Mouse (Mus musculus) lung, embryonic 14.5 days (tissue): ENCODE measurements around the gene Mid1ip1. TPM values are rescaled to one million over a fixed set of nuclear protein-coding genes. Genes with fewer than 3 reads are reported as not detected.
A peak's percentile ranks its signal among the peaks of the same experiment; 100 is the strongest.

Source experiments
- ATAC-seq: fragments of 200-750 bp; cut with Nextera tagmentation; 2 replicates; pipeline ENCODE4 v1.8.0; 2017; ENCODE audit warnings: mild to moderate bottlenecking, moderate TSS enrichment, moderate library complexity; ENCODE audit not compliant: insufficient read depth
- DNase-seq: peaks from one replicate; pipeline ENCODE4 v3.0.0-alpha.2; 2015
- H3K27ac ChIP-seq: fragments of 300-500 bp; sonication (generic); 2 replicates; pipeline ENCODE4 v1.5.1; 2014; ENCODE audit warnings: low read depth, mild to moderate bottlenecking, moderate library complexity
- H3K27me3 ChIP-seq: fragments of 300-500 bp; sonication (generic); 2 replicates; pipeline ENCODE4 v1.6.1; 2014; ENCODE audit warnings: low read length, control low read depth; ENCODE audit not compliant: insufficient read depth
- H3K36me3 ChIP-seq: fragments of 300-500 bp; sonication (generic); 2 replicates; pipeline ENCODE4 v1.6.1; 2014; ENCODE audit warnings: control low read depth; ENCODE audit not compliant: insufficient read depth
- H3K4me1 ChIP-seq: fragments of 300-500 bp; sonication (generic); 2 replicates; pipeline ENCODE4 v1.6.1; 2014; ENCODE audit warnings: antibody characterized with exemption, control low read depth; ENCODE audit not compliant: insufficient read depth
- H3K4me2 ChIP-seq: fragments of 300-500 bp; sonication (generic); 2 replicates; pipeline ENCODE4 v1.6.1; 2014; ENCODE audit warnings: mild to moderate bottlenecking
- H3K4me3 ChIP-seq: fragments of 300-500 bp; sonication (generic); 2 replicates; pipeline ENCODE4 v1.5.1; 2014; ENCODE audit warnings: low read depth, low read length
- H3K9ac ChIP-seq: fragments of 300-500 bp; sonication (generic); 2 replicates; pipeline ENCODE4 v1.6.1; 2014
- H3K9me3 ChIP-seq: fragments of 300-500 bp; sonication (generic); 2 replicates; pipeline ENCODE4 v1.6.1; 2016; ENCODE audit warnings: low read depth, low read length, control low read depth
- CTCF ChIP-seq: IDR thresholded peaks from 2 replicates; pipeline ENCODE4 v1.5.1; 2016; ENCODE audit warnings: antibody characterized with exemption, low read depth
- WGBS: fragments of 180-500 bp; shearing (Covaris S2); extraction: QIAGEN DNeasy Blood & Tissue Kit; methylation state at CpG from one replicate; pipeline ENCODE4 v1.1.7; 2014; 5-methylcytosine and 5-hydroxymethylcytosine counted together
- polyA plus RNA-seq: library from polyadenylated mRNA; unstranded; fragments of >200 nt; fragmentation: Nextera tagmentation; extraction: Ambion mirVana; gene quantifications from 2 replicates; pipeline ENCODE4 v1.2.1, GENCODE M21; 2014

The Mid1ip1 gene
- polyA plus RNA-seq, 1 experiment from 2014 or later = 77.8 TPM

DNA sequence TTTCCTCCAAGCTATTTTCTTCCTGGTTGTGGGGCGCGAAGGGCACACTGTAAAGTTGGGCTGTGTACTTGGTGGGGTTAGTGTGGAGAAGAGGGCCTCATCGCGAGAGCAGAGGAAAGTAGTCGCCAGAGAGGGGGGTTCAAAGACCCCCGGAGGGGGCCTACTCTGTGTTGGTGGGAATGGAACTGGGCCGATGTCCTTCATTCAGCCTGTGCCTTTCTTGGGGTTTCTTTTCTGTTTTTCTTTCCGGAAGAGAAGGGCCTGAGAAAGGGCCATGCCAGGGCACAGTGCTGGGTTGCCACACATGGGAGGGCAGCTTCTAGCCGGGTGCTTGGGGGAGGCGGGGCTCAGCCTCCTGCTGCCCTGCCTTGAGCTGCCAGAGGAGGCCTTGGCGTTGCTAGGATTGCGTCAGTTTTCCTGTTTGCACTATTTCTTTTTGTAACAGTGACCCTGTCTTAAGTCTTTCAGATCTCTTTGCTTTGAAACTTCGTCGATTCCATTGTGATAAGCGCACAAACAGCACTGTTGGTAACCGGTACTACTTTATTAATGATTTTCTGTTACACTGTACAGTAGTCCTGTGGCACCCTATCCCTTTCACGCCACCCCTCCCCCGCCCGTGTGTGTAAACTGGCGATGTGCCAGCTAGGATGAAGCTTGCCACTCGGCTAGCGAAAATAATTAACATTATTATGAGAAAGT, 4.2 kb downstream of the Mid1ip1 start:
- TF ChIP-seq CTCF = peak; percentile 29; the same call in 1 of the 2 replicates
- Histone ChIP-seq H3K36me3 (no peaks in the 10 kb centered on the region), H3K9ac (peak overlapping the region; percentile 70), H3K4me3 (peak overlapping the region; percentile 62), H3K27me3 (no peaks in the 10 kb centered on the region), H3K9me3 (no peaks in the 10 kb centered on the region), H3K27ac (peak overlapping the region; percentile 89), H3K4me1 (no peaks in the 10 kb centered on the region), H3K4me2 (peak overlapping the region; percentile 65)
- WGBS = 9% methylated on average over 21 of the region's 22 CpGs
- DNase-seq (peak; percentile 75), ATAC-seq (peak; percentile 50; the same call in 1 of the 2 replicates)

DNA sequence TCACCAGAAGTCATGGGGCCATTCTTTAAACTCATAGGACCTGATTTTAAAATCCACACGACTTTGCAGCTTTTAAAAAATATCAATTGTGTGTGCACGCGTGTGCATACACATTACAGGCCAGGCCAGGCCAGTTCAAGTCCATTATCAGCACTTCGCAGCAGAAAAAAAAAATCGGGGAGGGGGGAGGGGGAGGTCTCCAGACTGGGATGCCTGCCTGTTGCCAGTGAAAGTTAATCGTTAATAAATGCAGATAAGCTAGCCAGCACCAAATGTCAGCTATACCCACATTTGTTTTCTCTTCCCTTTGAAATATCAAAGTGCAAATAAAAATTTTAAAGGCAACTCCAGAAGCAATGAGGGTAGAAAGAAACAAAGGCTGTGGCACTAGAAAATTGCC, 5.6 kb downstream of the Mid1ip1 start:
- Histone ChIP-seq H3K4me3 (0 out of 2 replicates have a peak overlapping the region, but pooled peaks have one; percentile 62), H3K27ac (peak overlapping the region; percentile 36), H3K4me2 (peak overlapping the region; percentile 65; the same call in 1 of the 2 replicates), H3K27me3 (no peaks in the 10 kb centered on the region), H3K9me3 (no peaks in the 10 kb centered on the region), H3K4me1 (no peaks in the 10 kb centered on the region), H3K9ac (no peak overlapping the region), H3K36me3 (no peaks in the 10 kb centered on the region)
- no peak for TF ChIP-seq CTCF
- ATAC-seq (no peak), DNase-seq (peak; percentile 16)
- 31% methylated on average over 6 of the region's 6 CpGs for WGBS

DNA sequence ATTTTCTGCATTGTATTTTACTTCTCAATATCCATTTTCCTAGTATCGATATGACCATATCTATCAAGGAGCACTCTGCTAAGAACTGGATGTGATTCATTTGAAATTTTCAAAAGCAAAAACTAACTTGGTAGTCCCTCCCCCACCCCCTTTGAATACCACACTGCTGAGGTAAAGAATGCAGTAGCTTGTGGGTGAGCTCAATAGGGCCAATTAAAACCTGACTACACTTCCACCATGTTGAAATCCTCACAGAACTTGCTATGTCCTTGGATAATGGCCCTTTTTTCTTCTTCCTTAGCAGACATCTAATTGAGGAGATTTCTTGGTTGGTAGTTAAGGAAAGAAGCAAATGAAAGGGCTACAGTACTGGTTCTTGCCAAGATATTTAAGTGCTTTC, 9.8 kb downstream of the Mid1ip1 start:
- H3K27ac ChIP-seq = no peak overlapping the region
- H3K9me3 ChIP-seq = no peaks in the 10 kb centered on the region
- no peak overlapping the region for H3K9ac ChIP-seq
- ATAC-seq (no peak), DNase-seq (no peak)
- WGBS = 87% methylated on average over 1 of the region's 1 CpGs
- no peak for TF ChIP-seq CTCF
- no peak overlapping the region for H3K4me3 ChIP-seq
- H3K27me3 ChIP-seq = no peaks in the 10 kb centered on the region
- no peak overlapping the region for H3K4me2 ChIP-seq
- H3K4me1 ChIP-seq = no peaks in the 10 kb centered on the region
- H3K36me3 ChIP-seq = no peaks in the 10 kb centered on the region

DNA sequence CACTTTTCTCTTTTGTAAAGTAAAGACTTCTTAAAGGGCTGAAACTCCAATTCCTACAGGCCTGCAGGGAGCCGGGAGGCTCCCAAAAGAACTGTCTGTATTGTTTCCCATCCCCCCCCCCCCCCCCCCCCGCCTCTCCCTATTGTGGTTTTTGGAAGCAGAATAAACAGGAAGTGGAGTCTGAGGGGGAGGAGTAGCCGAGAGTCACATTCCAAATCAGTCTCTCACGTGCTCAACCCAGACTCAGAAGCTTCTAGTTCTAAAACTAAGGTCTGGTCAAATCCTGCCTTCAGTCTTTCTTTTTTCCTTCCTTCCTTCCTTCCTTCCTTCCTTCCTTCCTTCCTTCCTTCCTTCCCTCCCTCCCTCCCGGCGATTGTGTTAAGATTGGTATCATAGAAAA, 14.7 kb downstream of the Mid1ip1 start:
- no peaks in the 10 kb centered on the region for H3K9me3 ChIP-seq
- no peak overlapping the region for H3K4me3 ChIP-seq
- ATAC-seq (peak; percentile 38; the same call in 1 of the 2 replicates), DNase-seq (peak; percentile 58)
- 15% methylated on average over 5 of the region's 6 CpGs for WGBS
- H3K4me2 ChIP-seq = no peak overlapping the region
- H3K9ac ChIP-seq = no peak overlapping the region
- H3K27me3 ChIP-seq = no peaks in the 10 kb centered on the region
- H3K36me3 ChIP-seq = no peaks in the 10 kb centered on the region
- no peak for TF ChIP-seq CTCF
- no peaks in the 10 kb centered on the region for H3K4me1 ChIP-seq
- H3K27ac ChIP-seq = no peak overlapping the region

DNA sequence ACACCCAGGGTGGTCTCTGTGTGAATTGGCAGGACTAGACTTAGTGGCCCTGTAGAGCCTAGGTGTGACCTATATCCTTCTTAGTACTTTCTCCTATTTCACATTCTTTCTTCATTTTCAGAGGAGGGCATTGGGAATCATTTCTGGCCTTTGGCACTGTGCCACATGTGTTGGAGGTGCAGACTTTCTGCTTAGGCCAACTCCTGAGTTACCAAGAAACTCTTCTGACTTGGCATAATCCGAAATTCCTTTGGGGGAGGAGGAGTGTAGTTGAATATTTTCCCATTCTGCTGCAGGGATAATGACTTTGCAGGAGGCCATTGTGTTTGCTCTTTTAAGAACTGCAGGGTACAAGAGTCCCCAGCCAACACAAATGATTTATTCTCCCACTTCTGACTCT, 19.6 kb downstream of the Mid1ip1 start:
- DNase-seq (peak; percentile 65), ATAC-seq (peak; percentile 49; the same call in 1 of the 2 replicates)
- no peak overlapping the region for H3K27ac ChIP-seq

DNA sequence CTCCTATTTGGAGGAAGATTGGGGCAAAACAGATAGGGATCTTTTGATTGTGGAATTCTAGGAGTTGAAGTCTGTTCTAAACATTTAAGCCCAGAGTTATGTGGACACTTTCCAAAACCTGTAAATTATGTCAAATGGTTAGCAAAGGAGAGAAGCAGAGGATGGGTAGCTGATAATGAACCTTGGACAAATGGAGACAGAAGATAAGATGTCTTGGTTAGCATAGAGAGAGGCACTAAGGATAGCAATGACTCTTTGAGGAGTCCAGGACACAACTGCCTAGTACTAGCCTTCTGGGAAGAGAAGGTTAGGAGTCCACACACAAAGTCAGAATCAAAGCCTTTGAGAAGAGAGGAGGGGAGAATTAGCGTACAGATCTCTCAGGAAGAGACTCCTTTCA, 20.1 kb downstream of the Mid1ip1 start:
- Histone ChIP-seq H3K27me3 (no peaks in the 10 kb centered on the region), H3K4me2 (no peak overlapping the region), H3K9me3 (no peaks in the 10 kb centered on the region), H3K4me1 (no peaks in the 10 kb centered on the region), H3K27ac (no peak overlapping the region), H3K9ac (no peak overlapping the region), H3K36me3 (no peaks in the 10 kb centered on the region), H3K4me3 (no peak overlapping the region)
- ATAC-seq = no peak
- 50% methylated on average over 1 of the region's 1 CpGs for WGBS
- no peak for DNase-seq
- TF ChIP-seq CTCF = no peak

More for the DNA sequence above, 19.6 kb downstream of the Mid1ip1 start:
- Histone ChIP-seq H3K4me3 (no peak overlapping the region), H3K4me1 (no peaks in the 10 kb centered on the region), H3K27me3 (no peaks in the 10 kb centered on the region), H3K36me3 (no peaks in the 10 kb centered on the region), H3K9me3 (no peaks in the 10 kb centered on the region), H3K9ac (no peak overlapping the region), H3K4me2 (no peak overlapping the region)
- 24% methylated on average over 1 of the region's 1 CpGs for WGBS
- no peak for TF ChIP-seq CTCF

DNA sequence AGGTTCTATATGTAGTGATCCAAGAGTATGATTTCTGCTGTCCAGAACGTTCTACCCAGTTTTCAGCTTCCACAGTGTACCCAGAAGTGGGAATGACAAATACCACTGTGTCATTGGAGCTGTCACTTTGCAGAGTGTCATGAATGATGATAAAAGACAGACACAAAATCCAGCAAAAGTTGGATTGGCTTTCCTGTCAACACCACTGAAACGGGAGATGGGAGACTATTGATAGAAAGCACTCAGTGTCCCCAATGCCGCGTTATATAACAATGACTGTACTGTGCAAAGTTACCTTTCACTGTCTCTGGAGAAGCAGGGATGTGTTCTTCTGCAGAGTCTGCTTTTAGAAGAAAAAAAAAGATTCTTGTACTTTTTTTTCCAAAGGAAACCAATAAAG, 44.1 kb downstream of the Mid1ip1 start:
- H3K9ac ChIP-seq = no peak overlapping the region
- no peaks in the 10 kb centered on the region for H3K36me3 ChIP-seq
- DNase-seq = no peak
- H3K9me3 ChIP-seq = no peaks in the 10 kb centered on the region
- H3K4me2 ChIP-seq = no peak overlapping the region
- ATAC-seq = no peak
- whole genome bisulfite sequencing = 62% methylated on average over 4 of the region's 4 CpGs
- H3K4me3 ChIP-seq = no peak overlapping the region
- no peak overlapping the region for H3K27ac ChIP-seq
- no peak for TF ChIP-seq CTCF
- H3K4me1 ChIP-seq = no peaks in the 10 kb centered on the region
- no peaks in the 10 kb centered on the region for H3K27me3 ChIP-seq
